Mouse (Mus musculus) liver, adult 2 months (tissue): ENCODE data around the gene Mansc1.

Source experiments
- CTCF ChIP-seq: fragments of 200-500 bp; IDR thresholded peaks from 2 replicates; pipeline ENCODE4 v1.5.1; 2011; ENCODE audit warnings: low read depth, low read length, control low read depth
- POLR2A ChIP-seq: fragments of 200-500 bp; IDR thresholded peaks from 2 replicates; pipeline ENCODE4 v1.6.1; 2011; ENCODE audit warnings: low read length, control low read depth; ENCODE audit not compliant: insufficient read depth; ENCODE audit errors: extremely low read depth

DNA sequence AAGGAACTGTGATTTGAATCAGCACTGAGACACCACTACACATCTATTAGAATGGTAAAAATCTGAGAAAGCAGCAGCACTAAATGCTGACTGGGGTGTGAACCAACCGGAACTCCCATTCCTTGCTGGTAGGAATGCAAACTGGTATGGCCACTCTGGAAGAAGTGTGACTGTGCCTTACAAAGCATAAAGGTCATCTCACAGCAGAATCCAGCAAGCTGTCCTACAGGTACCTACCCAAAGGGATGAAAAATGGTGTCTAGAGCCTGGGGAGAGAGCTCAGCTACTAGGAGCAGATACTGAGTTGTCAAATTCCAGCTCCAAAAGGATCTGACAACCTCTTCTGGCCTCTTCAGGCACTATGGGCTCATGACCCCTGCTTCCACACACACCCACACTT is 5.7 kb downstream of the Mansc1 start:
- TF ChIP-seq CTCF = no peak
- no peak for TF ChIP-seq POLR2A
